Mouse (Mus musculus) gastrocnemius, adult 18-20 months (tissue): Measurements from ENCODE around the gene Pds5b. TPM values are rescaled to one million over a fixed set of nuclear protein-coding genes. Genes with fewer than 3 reads are reported as not detected.
A peak's percentile ranks its signal among the peaks of the same experiment; 100 is the strongest.
"Not testable (repeated sequence)": the region's sequence is repeated elsewhere in the genome, so short reads cannot be mapped to it uniquely, and the experiment has no call there.

Experiments
- DNase-seq: peaks from one replicate; pipeline ENCODE4 v3.0.0; 2021; ENCODE audit warnings: low spot score
- long read RNA-seq, 2 experiments: library from polyadenylated mRNA; stranded (forward); transcript quantifications; one replicate each; pipeline ENCODE4 v2.0.0; 2021
- total RNA-seq, 2 experiments: library from RNA; stranded (reverse); gene quantifications; 2 replicates each; pipeline ENCODE4 v1.2.3; 2021

Pds5b gene
- 10 to 100 TPM; 21.2 to 22.2 TPM for total RNA-seq
- long read RNA-seq, experiment 1, full-length matches to known transcripts = 21 of 34 reads
- long read RNA-seq, experiment 1, partial matches to known transcripts = 8 of 34 reads
- long read RNA-seq, experiment 1, other reads (novel, unspliced or antisense) = 5 of 34 reads
- long read RNA-seq, experiment 2, full-length matches to known transcripts = 6 of 8 reads
- long read RNA-seq, experiment 2, partial matches to known transcripts = 2 of 8 reads
- long read RNA-seq, experiment 2, other reads (novel, unspliced or antisense) = 0 of 8 reads

GRCm38 (mm10) chr5:150673153-150673835 lies at the start of gene Pds5b:
Gene Pds5b (plus strand): TSS chr5:150673739.
- DNase-seq = peak; percentile 92

DNA sequence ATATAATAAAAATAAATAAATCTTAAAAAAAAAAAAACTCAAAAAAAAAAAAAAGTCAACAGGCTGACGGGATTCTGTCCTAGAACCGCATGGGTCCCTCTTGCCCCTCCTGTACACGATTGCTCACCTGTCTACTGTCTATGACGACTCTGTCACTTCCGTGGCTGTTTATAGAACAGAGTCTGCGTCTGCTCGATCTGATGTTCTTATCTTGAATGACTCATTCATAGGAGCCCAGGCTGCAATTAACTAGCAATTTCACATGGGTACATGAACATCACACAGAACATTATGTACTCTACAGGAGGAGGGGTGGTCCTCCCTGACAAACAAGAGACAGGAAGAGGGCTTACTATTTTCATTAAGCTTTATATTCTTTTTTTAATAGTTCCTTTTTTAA lies 48.0 kb upstream of the Pds5b start:
- no peak for DNase-seq

- no peak for DNase-seq
These were observed 44.3 kb upstream of the Pds5b start for GRCm38 (mm10) chr5:150629272-150629671.

- DNase-seq = no peak
These were observed 43.8 kb upstream of the Pds5b start for GRCm38 (mm10) chr5:150629692-150630091.

DNA sequence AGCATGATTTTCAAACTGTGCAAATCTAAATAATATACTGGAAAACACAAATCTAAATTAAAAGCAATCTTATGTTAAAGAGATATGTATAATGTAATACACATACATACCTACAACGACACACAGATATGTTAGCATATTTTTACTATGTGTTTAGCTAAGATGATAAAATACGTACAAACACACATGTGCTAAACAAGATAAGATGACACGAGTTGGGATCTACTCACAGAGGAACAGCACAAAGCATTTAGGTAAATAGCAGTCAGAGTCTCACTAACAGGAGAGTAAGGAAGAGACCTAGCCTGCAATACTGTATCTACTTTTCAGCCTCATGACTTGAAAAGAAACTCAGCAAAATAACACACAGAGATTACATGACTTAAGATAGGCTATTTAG lies 32.1 kb upstream of the Pds5b start:
- no peak for DNase-seq

DNA sequence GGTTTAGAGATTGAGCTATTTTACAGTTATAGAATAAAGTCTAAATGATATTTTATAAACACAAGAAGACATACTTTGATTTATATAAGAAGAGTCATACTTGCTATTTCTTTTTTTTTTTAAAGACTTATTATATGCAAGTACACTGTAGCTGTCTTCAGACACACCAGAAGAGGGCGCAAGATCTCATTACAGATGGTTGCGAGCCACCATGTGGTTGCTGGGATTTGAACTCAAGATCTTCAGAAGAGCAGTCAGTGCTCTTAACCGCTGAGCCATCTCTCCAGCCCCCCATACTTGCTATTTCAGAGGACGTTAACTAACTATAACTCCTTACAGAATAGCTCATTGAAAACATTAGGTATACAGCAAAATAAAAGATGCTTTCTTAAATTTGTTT lies 30.1 kb upstream of the Pds5b start:
- DNase-seq = not testable (repeated sequence)

DNA sequence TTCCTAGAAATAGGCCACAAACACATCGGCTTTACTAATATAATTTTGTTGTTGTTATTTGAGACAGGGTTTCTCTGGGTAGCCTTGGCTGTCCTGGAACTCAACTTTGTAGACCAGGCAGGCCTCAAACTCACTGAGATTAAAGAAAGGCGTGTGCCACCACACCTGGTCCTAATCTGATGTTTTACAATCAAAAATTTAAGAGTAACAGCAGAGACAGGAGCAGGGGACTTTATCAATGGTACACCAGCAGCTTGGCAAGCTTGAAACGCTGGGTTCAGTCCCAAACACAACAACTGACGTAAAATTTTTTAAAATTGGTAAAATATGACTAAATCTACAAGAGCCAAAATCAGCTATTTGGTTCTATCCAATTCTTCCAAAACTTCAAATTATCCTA lies 28.6 kb upstream of the Pds5b start:
- DNase-seq = no peak

GRCm38 (mm10) chr5:150652578-150652977 lies 21.0 kb upstream of the Pds5b start:
- DNase-seq = no peak

GRCm38 (mm10) chr5:150654548-150654947 lies 19.0 kb upstream of the Pds5b start:
- no peak for DNase-seq

GRCm38 (mm10) chr5:150659425-150659824 lies 14.1 kb upstream of the Pds5b start:
- DNase-seq = not testable (repeated sequence)

GRCm38 (mm10) chr5:150660296-150660695 lies 13.2 kb upstream of the Pds5b start:
- DNase-seq = not testable (repeated sequence)

DNA sequence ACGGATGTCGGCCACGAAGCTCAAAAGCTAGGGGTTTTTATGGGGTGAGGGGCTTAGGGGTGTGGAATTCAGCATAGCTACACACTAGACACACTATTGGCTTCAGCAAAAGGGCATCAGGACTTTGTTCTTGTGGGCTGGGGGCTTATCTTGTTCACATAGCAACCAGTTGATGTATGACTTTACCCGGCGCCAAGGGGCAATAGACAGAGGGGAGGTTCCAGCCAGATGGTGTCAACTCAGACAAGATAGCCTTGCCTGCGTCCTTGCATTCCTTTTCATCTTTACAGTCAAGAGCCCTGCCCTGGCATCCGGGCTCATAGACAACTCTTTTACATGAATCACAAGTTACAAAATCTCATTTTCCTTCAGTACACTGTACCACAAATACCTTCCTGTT lies 9.6 kb upstream of the Pds5b start:
- not testable (repeated sequence) for DNase-seq

DNA sequence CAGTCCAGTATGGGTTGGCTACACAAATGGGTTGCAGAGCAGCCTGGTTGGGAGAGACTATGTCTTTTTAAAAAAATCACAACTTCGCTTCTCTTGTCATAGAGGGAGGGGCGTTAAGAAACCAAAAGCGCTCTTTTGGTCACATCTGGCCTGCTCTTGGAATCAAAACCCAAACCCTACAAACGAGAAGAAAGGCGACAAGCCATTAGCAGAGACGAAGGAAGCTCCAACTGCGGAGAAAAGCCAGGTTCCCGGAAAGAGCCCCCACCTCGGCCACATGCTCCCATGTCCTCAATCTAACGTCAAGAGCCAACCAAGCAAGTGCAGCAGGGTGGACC lies 8.8 kb upstream of the Pds5b start:
- no peak for DNase-seq

DNA sequence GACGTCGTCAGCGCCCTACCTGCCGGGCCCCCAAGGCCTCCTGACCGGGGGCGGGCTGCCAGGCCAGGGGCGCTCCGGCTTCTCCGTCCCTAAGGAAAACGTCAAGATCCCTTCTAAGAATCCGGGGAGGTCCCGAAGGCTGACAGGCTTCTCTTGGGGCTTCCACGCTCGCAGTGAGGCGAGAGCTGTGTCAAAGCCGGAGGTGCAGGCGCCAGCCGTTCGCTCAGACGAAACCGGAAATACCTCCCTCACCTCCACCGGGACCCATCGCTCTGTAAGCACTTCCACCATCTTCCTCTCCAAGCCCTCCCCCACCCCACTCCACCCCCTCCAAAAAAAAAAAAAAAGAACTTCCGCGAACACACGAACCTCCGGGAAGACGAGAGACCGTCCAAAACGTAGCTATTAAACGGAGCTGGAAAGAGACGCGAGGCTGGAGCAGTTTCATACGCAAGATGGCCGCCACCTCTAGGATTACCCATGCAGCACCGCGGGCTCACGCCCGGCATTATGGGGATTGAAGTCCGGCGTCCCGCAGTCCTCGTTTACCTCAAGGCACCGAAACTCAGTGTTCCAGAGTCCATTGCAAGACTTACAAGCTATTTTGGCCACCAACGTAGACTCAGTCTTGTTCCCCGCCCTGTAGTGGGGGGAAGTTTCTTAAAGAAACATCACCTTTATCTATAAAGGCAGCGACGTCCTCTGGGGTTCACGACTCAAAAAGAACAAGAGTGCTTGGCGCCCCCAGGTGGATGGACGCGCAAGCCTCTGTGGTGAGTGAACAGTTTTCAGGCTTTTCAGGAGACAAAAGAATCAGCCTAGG lies 8.2 kb upstream of the Pds5b start:
- DNase-seq = peak; percentile 94

- DNase-seq = not testable (repeated sequence)
These were observed 7.3 kb upstream of the Pds5b start, which contains the start of gene N4bp2l2 for GRCm38 (mm10) chr5:150666133-150666739. Gene N4bp2l2 (minus strand): TSS chr5:150666183.

GRCm38 (mm10) chr5:150668731-150669130 lies 4.8 kb upstream of the Pds5b start:
- DNase-seq = no peak

GRCm38 (mm10) chr5:150672343-150672742 lies 1.2 kb upstream of the Pds5b start:
- no peak for DNase-seq

DNA sequence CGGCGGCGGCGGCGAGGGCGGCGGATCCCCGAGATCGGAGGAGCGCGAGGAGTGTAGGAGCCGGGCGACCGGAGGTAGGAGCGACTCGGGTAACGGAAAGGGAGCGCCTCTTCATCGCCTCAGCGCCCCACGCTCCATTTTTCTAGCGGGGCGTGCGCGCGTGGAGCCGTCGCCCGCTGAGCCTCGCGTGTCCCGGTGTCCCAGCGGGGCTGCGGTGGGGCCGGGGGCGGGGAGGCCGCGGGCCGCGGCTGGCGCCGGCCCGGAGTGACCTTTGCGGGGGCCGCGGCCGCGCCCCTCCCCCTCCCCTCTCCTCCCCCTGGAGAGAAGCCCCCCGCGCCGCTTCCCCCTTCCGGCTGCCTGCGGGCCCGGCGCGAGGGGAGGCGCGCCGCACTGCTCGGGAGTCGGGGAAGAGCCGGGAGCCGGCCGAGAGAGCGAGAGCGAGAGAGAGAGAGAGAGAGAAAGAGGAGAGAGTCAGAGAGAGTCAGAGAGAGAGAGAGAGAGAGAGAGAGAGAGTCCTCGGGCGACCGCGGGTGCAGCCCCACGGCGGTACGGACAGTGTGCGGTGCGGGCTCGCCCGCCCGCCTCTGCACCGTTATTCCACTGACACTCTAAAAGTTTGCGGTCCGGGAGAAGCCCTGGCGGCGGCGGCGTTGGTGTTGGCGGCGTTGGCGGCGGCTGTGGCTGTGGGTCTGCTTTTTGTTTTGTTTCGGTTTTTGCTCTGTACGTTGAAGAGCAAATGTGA lies 512 bp downstream of the Pds5b start:
- DNase-seq = peak; percentile 20

DNA sequence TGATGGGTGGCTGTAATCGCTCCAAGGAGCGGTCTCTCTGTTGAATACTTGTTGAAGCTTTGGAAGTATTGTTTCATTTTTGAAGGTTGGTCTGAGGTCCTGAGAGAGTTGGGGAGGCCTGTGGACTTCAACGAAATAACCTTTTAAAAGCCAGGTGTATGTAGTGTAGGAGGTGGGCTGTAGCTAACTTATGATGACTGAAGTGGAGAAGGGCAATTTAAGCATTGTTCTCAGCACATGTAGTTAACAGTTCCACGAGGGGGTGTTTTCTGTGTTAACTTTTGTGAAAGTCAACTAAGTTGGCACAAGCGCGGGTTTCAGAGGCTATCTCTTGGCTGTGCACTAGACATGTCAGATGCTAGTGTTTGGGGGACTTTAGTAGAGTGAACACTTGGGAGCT lies 1.3 kb downstream of the Pds5b start:
- DNase-seq = peak; percentile 2

DNA sequence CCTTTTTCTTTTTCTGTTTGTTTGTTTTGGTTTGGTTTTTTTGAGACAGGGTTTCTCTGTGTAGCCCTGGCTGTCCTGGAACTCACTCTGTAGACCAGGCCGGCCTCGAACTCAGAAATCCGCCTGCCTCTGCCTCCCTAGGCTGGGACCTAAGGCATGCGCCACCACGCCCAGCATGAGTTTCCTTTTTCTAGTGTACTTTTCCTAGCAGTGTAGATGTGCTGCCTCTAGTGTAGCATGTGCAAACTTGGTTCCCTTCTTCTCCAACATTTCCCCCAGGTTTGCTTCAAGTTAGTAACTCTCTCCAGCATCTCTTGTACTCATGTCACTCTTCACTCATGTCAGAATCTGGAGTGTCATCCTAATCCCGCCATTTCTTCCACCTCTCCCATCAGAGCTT lies 9.3 kb downstream of the Pds5b start:
- DNase-seq = not testable (repeated sequence)

DNA sequence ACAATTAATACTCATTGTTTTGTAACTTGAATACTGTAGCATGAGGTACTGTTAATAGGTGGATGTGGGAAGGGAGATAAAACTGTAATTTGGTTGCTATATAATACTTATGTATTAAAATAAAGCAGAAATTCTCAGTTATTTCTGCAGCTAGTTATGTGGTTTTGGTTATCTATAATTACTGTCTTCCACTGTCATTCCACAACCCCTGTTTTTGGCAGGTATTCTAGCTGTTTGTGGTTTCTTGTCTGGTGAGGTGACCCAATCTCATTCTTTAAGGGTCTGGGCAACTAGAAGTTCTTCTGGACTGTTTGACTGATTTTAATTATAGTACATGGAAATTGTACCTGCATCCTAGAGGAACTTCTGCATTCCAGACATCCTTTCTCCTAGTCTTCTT lies 17.1 kb downstream of the Pds5b start:
- DNase-seq = no peak
